Mouse (Mus musculus): ENCODE results near the gene Armh1.
"Not testable (repeated sequence)": the region's sequence is repeated elsewhere in the genome, so short reads cannot be mapped to it uniquely, and the experiment has no call there.

The Armh1 gene

GRCm38 (mm10) chr4:117221836-117222235 is 30.1 kb downstream of the Armh1 start:
- DNase-seq (ENCODE audit: low spot score in 2 of 2), result no peak

DNA sequence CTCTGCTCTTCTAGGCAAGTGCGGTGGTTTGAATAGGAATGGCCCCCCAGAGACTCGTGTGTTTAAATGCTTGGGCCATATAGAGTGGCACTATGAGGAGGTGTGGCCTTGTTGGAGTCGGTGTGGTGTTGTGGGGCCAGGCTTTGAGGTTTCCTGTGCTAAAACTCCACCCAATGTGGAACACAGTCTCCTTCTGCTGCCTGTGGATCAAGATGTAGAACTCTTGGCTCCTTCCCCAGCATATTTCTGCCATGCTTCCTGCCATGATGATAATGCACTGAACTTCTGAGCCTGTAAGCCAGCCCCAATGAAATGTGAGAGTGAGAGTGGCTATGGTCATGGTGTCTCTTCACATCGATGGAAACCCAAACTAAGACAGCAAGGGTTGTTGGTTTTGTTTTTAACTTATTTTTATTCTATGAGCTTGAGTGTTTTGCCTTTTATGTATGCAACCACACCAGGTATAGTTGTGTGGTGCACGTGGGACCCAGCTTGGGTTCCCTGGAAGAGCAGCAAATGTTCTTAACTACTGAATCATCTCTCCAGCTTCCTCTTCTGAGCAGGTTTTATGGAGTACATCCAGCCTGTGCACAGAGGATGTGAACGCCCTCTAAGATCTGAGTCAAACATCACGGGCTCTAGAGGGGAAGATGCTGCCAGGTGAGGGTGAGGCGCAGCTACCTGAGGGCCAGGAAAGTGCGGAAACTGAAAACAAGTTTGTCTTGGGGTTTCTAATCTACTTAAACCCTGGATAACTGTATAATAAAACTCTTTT is 31.0 kb downstream of the Armh1 start:
- DNase-seq (ENCODE audit: low spot score in 2 of 2), result no peak

- peak; percentile 28 to 79 for DNase-seq (ENCODE audit: low spot score in 2 of 2)
Observed at GRCm38 (mm10) chr4:117218517-117219219, 33.3 kb downstream of the Armh1 start.

- DNase-seq (ENCODE audit: low spot score in 2 of 2), result no peak
Observed at GRCm38 (mm10) chr4:117217029-117217428, 34.9 kb downstream of the Armh1 start.

DNA sequence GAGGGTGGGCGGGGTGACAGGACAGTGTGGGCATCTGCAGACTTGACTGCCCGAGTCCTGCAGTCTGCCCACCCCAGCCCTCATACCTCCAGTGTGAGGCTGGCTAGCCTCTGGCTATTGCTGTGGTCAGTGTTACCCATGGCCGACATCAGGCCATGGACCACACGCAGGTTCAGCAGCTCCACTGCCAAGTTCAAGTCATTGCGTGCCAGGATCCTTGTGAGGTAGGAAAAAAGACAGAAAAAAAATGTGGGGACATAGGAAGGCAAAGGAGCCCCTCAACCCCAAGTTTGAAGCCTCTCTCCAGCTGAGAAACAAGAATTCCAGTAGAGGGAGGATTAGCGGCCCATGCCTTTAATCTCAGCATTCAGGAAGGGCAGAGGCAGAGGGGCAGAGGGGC is 37.7 kb downstream of the Armh1 start:
- no peak for DNase-seq (ENCODE audit: low spot score in 2 of 2)

DNA sequence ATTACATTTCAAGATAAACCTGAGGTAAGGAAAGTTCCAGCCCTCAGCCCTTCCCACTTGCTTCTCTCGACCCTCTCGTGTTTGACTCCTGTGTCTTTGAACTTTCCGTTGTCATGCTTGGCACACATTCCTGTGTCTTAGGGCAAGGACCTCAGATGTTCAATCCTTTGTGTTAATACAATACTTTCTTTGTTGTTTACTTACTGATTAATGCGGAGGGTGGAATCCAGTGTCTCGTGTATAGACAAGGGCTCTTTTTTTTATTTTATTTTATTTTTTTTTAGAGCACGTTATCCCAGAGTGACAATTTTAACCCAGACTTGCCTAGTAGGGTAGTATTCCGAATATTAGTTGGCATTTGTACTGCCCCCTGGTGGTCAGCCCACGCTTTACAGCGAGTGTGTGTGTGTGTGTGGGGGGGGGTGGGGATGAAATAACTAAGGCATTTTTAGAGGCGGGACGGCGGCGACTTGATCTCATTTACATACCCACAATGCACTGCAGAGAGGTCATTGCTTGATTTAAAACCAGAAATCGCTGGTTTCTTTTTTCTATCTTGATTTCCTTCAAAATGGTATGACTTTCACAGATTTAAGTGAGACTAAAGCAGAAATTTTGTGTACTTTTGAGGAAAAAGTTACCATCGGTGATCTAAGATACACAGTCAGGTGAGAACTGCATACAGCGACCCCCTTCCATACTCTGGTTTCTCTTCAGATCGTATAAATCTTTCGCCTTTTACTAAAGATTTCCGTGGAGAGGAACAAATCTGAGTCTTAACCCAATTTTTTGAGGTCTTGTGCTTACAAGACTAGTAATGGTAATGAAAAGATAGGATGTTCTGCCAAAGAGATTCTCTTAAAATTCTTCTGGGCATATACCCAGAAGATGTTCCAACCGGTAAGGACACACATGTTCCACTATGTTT is 41.5 kb downstream of the Armh1 start:
- peak; percentile 81 to 93 for DNase-seq (ENCODE audit: low spot score in 2 of 2)

DNA sequence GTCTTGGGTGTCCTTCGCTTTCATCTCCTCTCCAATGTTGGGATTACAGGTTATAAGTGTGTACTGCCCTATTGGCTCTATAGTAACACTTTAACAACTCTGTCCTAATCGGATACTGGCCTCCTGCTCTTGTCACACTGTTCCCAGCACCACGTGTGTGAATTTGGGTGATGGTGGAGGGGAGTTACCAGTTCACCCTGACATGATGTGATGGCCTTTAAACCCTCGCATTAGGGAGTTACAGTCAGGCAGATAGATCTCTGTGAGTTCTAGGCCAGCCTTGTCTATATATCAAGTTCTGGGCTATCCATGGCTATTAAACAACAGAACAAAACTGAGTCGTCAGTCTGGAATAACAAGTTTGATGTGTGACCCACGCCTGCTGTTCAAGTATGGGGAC is 42.3 kb downstream of the Armh1 start:
- DNase-seq (ENCODE audit: low spot score in 2 of 2), result no peak

- DNase-seq (ENCODE audit: low spot score in 2 of 2), result no peak
Observed at GRCm38 (mm10) chr4:117202992-117203354, 49.0 kb downstream of the Armh1 start.

- DNase-seq (ENCODE audit: low spot score in 2 of 2), result peak in 1 of 2 experiments; percentile 33
Observed at GRCm38 (mm10) chr4:117202046-117202991, 49.6 kb downstream of the Armh1 start.

DNA sequence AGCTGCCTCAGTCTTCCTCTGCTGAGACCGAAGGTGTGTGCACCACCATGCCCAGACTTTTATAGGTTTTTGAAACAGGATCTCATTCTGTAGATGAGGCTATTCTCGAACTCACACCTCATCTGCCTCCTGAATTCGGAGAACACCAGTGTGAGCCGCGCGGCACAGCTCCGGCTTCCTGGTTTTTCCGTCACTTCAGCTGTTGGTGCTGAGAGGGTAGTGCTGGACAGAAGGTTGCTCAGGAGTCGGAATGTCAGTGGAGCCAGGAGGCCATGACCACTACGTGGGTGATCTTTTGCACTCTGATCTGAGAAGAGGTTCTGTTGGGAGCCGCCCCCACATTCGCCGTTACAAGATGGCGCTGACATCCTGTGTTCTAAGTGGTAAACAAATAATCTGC is 60.1 kb downstream of the Armh1 start:
- DNase-seq (ENCODE audit: low spot score in 2 of 2), result no peak

GRCm38 (mm10) chr4:117190660-117191059 is 61.3 kb downstream of the Armh1 start:
- no peak for DNase-seq (ENCODE audit: low spot score in 2 of 2)

- peak; percentile 43 to 73 for DNase-seq (ENCODE audit: low spot score in 2 of 2)
Observed at GRCm38 (mm10) chr4:117189856-117190543, 61.9 kb downstream of the Armh1 start.

DNA sequence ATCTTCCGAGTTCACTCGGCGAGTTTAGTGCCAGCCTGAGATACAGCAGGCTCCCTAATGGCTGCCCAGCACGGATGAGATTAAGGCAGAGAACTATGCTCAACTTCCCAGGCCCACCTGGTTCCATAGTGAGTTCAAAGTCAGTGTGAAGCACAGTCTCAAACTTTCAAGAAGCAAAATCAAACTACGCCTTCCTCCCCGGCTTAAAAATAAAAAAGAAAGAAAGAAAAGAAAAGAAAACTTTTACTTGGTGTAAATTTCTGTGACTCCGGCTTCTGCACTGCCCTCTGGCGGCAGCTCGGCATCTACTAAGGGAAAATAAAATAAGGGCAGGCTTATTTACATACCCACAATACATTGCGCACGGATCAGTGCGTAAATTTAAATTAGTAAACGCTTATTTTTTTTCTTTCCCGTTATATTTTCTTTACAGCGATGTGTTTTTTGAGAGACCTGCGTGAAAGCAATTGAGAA is 62.5 kb downstream of the Armh1 start:
- DNase-seq (ENCODE audit: low spot score in 2 of 2), result peak; percentile 87 to 95

- no peak for DNase-seq (ENCODE audit: low spot score in 2 of 2)
Observed at GRCm38 (mm10) chr4:117188969-117189368, 63.0 kb downstream of the Armh1 start.

GRCm38 (mm10) chr4:117182759-117183096 is 69.2 kb downstream of the Armh1 start:
- DNase-seq (ENCODE audit: low spot score in 2 of 2), result not testable (repeated sequence)

- DNase-seq (ENCODE audit: low spot score in 2 of 2), result peak; percentile 90 to 95
Observed at GRCm38 (mm10) chr4:117181863-117182758, 69.8 kb downstream of the Armh1 start, which contains the start of gene Kif2c. Gene Kif2c (minus strand): TSS chr4:117182639.

DNA sequence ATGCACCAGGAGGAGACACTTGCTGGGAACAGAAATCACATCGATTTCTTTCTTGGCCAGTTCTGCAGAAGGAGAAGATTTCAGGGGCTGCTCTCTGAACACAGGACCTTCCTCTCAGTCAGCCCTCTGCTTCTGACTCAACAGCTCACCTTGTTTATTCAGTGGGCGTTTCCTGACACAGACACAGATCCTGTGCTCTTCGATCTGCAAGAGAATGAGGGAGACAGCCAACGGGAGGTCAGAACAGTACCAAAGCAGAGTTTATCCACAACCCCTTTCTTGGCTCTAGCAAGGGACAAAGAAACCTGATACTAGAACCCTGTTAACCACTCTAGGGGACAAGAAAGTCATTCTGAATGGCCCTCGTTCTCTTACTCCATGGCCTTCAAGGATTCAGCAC is 82.0 kb downstream of the Armh1 start:
- no peak for DNase-seq (ENCODE audit: low spot score in 2 of 2)

Data from spleen, postnatal 4 days (tissue).